Mouse (Mus musculus): ENCODE data around the gene Rufy3. TPM values are rescaled to one million over a fixed set of nuclear protein-coding genes. Genes with fewer than 3 reads are reported as not detected.

The Rufy3 gene
- total and polyA plus RNA-seq, 3 experiments, result 4.7 to 13.3 (median 11.6) TPM

DNA sequence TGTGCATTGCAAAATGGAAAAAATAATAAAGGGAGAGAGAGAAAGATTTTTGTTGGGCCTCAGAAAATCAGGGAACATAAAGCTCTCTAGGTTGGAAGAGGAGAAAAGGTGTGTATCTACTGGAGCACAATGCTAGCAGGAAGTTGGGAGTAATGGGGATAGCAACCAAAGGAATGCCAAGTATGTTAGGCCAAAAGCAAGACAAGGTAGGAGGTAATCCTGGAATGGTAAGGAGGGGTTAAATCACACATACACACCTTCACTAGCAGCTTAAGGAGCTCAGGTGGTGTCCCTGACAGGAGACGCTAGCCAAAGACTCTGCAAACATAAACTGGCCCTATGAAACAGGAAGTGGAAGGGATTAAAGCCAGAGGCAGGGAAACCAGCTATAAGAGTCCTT lies 5.8 kb upstream of the Rufy3 start:
- 38% methylated on average over 1 of the region's 1 CpGs for WGBS
- no peak for TF ChIP-seq EP300 (IDR thresholded peaks at IDR 0.05; ENCODE audit: insufficient read depth, low read depth, low read length)
- no peak for TF ChIP-seq POLR2A (IDR thresholded peaks at IDR 0.05; ENCODE audit: insufficient read depth, low read depth, low read length)
- no peak for TF ChIP-seq CTCF (IDR thresholded peaks at IDR 0.05)

GRCm38 (mm10) chr5:88561080-88561814 lies 3.6 kb upstream of the Rufy3 start:
- Histone ChIP-seq H3K36me3 (ENCODE audit: control insufficient read depth, insufficient read depth, low read length) (peaks cover 2% of the 10 kb centered on the region), H3K27me3 (ENCODE audit: control insufficient read depth, insufficient read depth, low read length) (no peaks in the 10 kb centered on the region), H3K9ac (ENCODE audit: low read depth, low read length) (no peak overlapping the region), H3K4me1 (ENCODE audit: control insufficient read depth, insufficient read depth, low read length) (peaks cover 3% of the 10 kb centered on the region; the same call in 1 of the 2 replicates), H3K79me2 (replicated peaks; ENCODE audit: control insufficient read depth, insufficient read depth, low read length) (no peaks in the 10 kb centered on the region), H3K4me3 (no peak overlapping the region), H3K27ac (no peak overlapping the region)
- intact Hi-C loops (cut with DNase I), result no loop called here
- DNase-seq, result no peak
- WGBS, result 76% methylated on average over 9 of the region's 9 CpGs
- TF ChIP-seq POLR2A (IDR thresholded peaks at IDR 0.05; ENCODE audit: insufficient read depth, low read depth, low read length), result no peak
- no peak for TF ChIP-seq CTCF (IDR thresholded peaks at IDR 0.05)
- TF ChIP-seq EP300 (IDR thresholded peaks at IDR 0.05; ENCODE audit: insufficient read depth, low read depth, low read length), result no peak

More for the DNA sequence above, 5.8 kb upstream of the Rufy3 start:
- Histone ChIP-seq H3K27ac (no peak overlapping the region), H3K27me3 (ENCODE audit: control insufficient read depth, insufficient read depth, low read length) (no peaks in the 10 kb centered on the region), H3K4me3 (no peak overlapping the region), H3K4me1 (ENCODE audit: control insufficient read depth, insufficient read depth, low read length) (peaks cover 2% of the 10 kb centered on the region; the same call in 1 of the 2 replicates), H3K36me3 (ENCODE audit: control insufficient read depth, insufficient read depth, low read length) (peaks cover 13% of the 10 kb centered on the region), H3K79me2 (replicated peaks; ENCODE audit: control insufficient read depth, insufficient read depth, low read length) (peaks cover 3% of the 10 kb centered on the region; the same call in 1 of the 2 replicates), H3K9ac (ENCODE audit: low read depth, low read length) (no peak overlapping the region)
- DNase-seq, result no peak
- intact Hi-C loops (cut with DNase I), result no loop called here

GRCm38 (mm10) chr5:88562863-88563780 lies 1.7 kb upstream of the Rufy3 start:
- H3K27ac ChIP-seq, result no peak overlapping the region
- no peak overlapping the region for H3K4me3 ChIP-seq
- WGBS, result 80% methylated on average over 8 of the region's 8 CpGs
- H3K36me3 ChIP-seq (ENCODE audit: control insufficient read depth, insufficient read depth, low read length), result no peaks in the 10 kb centered on the region
- TF ChIP-seq EP300 (IDR thresholded peaks at IDR 0.05; ENCODE audit: insufficient read depth, low read depth, low read length) (no peak), CTCF (IDR thresholded peaks at IDR 0.05) (no peak), POLR2A (IDR thresholded peaks at IDR 0.05; ENCODE audit: insufficient read depth, low read depth, low read length) (no peak)
- no peak for DNase-seq
- H3K79me2 ChIP-seq (replicated peaks; ENCODE audit: control insufficient read depth, insufficient read depth, low read length), result no peaks in the 10 kb centered on the region
- no peak overlapping the region for H3K9ac ChIP-seq (ENCODE audit: low read depth, low read length)
- intact Hi-C loops (cut with DNase I), result no loop called here
- H3K27me3 ChIP-seq (ENCODE audit: control insufficient read depth, insufficient read depth, low read length), result no peaks in the 10 kb centered on the region
- peaks cover 6% of the 10 kb centered on the region for H3K4me1 ChIP-seq (ENCODE audit: control insufficient read depth, insufficient read depth, low read length)

DNA sequence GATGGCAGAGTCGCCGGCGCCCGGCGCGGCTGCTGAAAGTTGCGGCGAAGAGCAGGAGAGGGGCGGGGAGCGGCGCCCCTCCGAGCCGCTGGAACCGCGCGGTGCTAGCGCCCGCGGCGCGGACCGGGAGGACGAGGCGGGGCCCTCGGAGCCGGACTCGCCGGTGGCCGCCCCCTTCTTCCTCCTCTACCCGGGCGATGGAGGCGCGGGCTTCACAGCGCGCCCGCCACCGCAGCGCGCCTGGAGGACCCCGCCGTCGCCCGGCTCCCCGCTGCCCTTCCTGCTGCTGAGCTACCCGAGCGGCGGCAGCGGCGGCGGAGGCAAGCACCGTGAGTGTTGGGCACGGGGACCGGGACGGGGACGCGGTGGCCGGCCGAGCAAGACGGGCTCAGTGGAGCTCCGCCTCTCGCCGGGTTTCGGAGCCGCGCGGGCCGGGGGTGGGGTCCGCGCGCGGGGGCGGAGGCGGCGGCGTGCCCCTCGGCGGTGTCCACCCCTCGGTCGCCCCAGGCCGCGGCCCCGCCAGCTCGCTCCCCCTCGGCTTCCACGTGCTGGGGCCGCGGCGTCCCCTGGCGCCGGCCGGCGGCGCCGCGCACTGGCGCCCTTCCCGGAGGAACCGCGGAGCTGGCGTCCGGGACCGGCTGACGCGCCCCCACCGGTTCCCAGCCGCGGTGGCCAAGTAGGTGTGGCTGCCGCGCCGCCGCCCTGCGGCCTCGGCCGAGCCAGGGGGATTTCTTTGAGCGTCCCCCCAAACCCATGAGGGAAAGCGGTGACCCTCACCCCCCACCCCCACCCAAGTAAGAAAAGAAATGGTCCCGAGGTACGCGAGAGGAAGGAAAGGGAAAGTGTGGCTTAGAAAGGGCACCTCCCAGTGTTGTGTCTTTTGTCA lies 551 bp downstream of the Rufy3 start:
- DNase-seq, result peak; percentile 89 to 90
- H3K79me2 ChIP-seq (replicated peaks; ENCODE audit: control insufficient read depth, insufficient read depth, low read length), result 0 out of 2 replicates have a peak, but pooled peaks cover 3% of the 10 kb centered on the region
- H3K4me1 ChIP-seq (ENCODE audit: control insufficient read depth, insufficient read depth, low read length), result peaks cover 6% of the 10 kb centered on the region
- no peaks in the 10 kb centered on the region for H3K27me3 ChIP-seq (ENCODE audit: control insufficient read depth, insufficient read depth, low read length)
- TF ChIP-seq POLR2A (IDR thresholded peaks at IDR 0.05; ENCODE audit: insufficient read depth, low read depth, low read length) (no peak), EP300 (IDR thresholded peaks at IDR 0.05; ENCODE audit: insufficient read depth, low read depth, low read length) (no peak), CTCF (IDR thresholded peaks at IDR 0.05) (peak; percentile 42)
- intact Hi-C loops (cut with DNase I), result loop anchor here (2.0 to 5.0 kb wide), 3 partner anchors 112 to 202 kb away; partner anchors contain the start of genes Grsf1 and Mob1b
- H3K27ac ChIP-seq, result peak overlapping the region; percentile 88
- WGBS, result 2% methylated on average over 97 of the region's 119 CpGs
- H3K36me3 ChIP-seq (ENCODE audit: control insufficient read depth, insufficient read depth, low read length), result no peaks in the 10 kb centered on the region
- peak overlapping the region; percentile 83 for H3K4me3 ChIP-seq
- peak overlapping the region; percentile 76 for H3K9ac ChIP-seq (ENCODE audit: low read depth, low read length)
